Mouse (Mus musculus) embryonic facial prominence, embryonic 11.5 days (tissue): ENCODE data around the gene Clcn7. TPM values are rescaled to one million over a fixed set of nuclear protein-coding genes. Genes with fewer than 3 reads are reported as not detected.
A peak's percentile ranks its signal among the peaks of the same experiment; 100 is the strongest.
"Not testable (repeated sequence)": the region's sequence is repeated elsewhere in the genome, so short reads cannot be mapped to it uniquely, and the experiment has no call there.

ENCODE experiments used
- ATAC-seq: fragments of 200-750 bp; cut with Nextera tagmentation; replicated peaks from 2 replicates; pipeline ENCODE4 v1.8.0; 2017; ENCODE audit warnings: low read depth; ENCODE audit not compliant: insufficient number of reproducible peaks, low FRiP score, low TSS enrichment
- DNase-seq: peaks from one replicate; pipeline ENCODE4 v3.0.0-alpha.2; 2015; ENCODE audit warnings: low spot score
- H3K27ac ChIP-seq: fragments of 300-500 bp; sonication (generic); replicated peaks from 2 replicates; pipeline ENCODE4 v1.5.1; 2014; ENCODE audit warnings: mild to moderate bottlenecking, low read depth, low read length, control low read depth
- H3K27me3 ChIP-seq: fragments of 300-500 bp; sonication (generic); 2 replicates; pipeline ENCODE4 v1.6.1; 2014; ENCODE audit warnings: mild to moderate bottlenecking, low read length, moderate library complexity, mixed read lengths; ENCODE audit not compliant: control insufficient read depth, insufficient read depth
- H3K36me3 ChIP-seq: fragments of 300-500 bp; sonication (generic); replicated peaks from 2 replicates; pipeline ENCODE4 v1.6.1; 2014; ENCODE audit warnings: low read depth, mild to moderate bottlenecking, low read length, moderate library complexity, mixed read lengths; ENCODE audit not compliant: control insufficient read depth, insufficient read depth
- H3K4me1 ChIP-seq: fragments of 300-500 bp; sonication (generic); 2 replicates; pipeline ENCODE4 v1.6.1; 2014; ENCODE audit warnings: low read length, mixed read lengths; ENCODE audit not compliant: control insufficient read depth, insufficient read depth
- H3K4me2 ChIP-seq: fragments of 300-500 bp; sonication (generic); 2 replicates; pipeline ENCODE4 v1.6.1; 2014; ENCODE audit warnings: low read depth, mild to moderate bottlenecking, control low read depth, low read length, moderate library complexity
- H3K4me3 ChIP-seq: fragments of 300-500 bp; sonication (generic); 2 replicates; pipeline ENCODE4 v1.5.1; 2014; ENCODE audit warnings: low read depth, low read length, control low read depth
- H3K9ac ChIP-seq: fragments of 300-500 bp; sonication (generic); replicated peaks from 2 replicates; pipeline ENCODE4 v1.6.1; 2014; ENCODE audit warnings: mild to moderate bottlenecking, control low read depth, low read length
- H3K9me3 ChIP-seq: fragments of 300-500 bp; sonication (generic); replicated peaks from 2 replicates; pipeline ENCODE4 v1.6.1; 2016; ENCODE audit warnings: mild to moderate bottlenecking, low read length, inconsistent platforms, mixed read lengths; ENCODE audit not compliant: control insufficient read depth
- WGBS: fragments of 180-500 bp; shearing (Covaris S2); extraction: QIAGEN DNeasy Blood & Tissue Kit; methylation state at CpG from one replicate; pipeline ENCODE4 v1.1.7; 2014; 5-methylcytosine and 5-hydroxymethylcytosine counted together
- polyA plus RNA-seq: library from polyadenylated mRNA; unstranded; fragments of >200 nt; fragmentation: Nextera tagmentation; extraction: Ambion mirVana; gene quantifications from 2 replicates; pipeline ENCODE4 v1.2.1, GENCODE M21; 2014

Gene Clcn7
- polyA plus RNA-seq, 1 experiment from 2014 or later: 21.6 TPM

GRCm38 (mm10) chr17:25115664-25116432, 17.3 kb upstream of the Clcn7 start, which contains the start of gene Telo2:
Telo2 (minus strand) TSS chr17:25115967.
- WGBS: 6% methylated on average over 40 of the region's 40 CpGs
- no peaks in the 10 kb centered on the region for H3K27me3 ChIP-seq
- H3K4me2 ChIP-seq: peak within 1 kb of the TSS; percentile 87
- DNase-seq: peak; percentile 95
- peak within 1 kb of the TSS; percentile 86 for H3K27ac ChIP-seq
- no peaks in the 10 kb centered on the region for H3K9me3 ChIP-seq
- H3K36me3 ChIP-seq: no peaks in the 10 kb centered on the region
- peak; percentile 91 for ATAC-seq
- peaks cover 3% of the 10 kb centered on the region for H3K4me1 ChIP-seq
- peak within 1 kb of the TSS; percentile 48 for H3K4me3 ChIP-seq
- peak within 1 kb of the TSS; percentile 46 for H3K9ac ChIP-seq

GRCm38 (mm10) chr17:25117263-25117662, 15.9 kb upstream of the Clcn7 start:
- no peaks in the 10 kb centered on the region for H3K27me3 ChIP-seq
- H3K36me3 ChIP-seq: no peaks in the 10 kb centered on the region
- no peak for ATAC-seq
- H3K4me2 ChIP-seq: no peak overlapping the region
- H3K4me3 ChIP-seq: no peak overlapping the region
- no peak overlapping the region for H3K9ac ChIP-seq
- H3K27ac ChIP-seq: no peak overlapping the region
- H3K9me3 ChIP-seq: no peaks in the 10 kb centered on the region
- peaks cover 3% of the 10 kb centered on the region for H3K4me1 ChIP-seq
- 36% methylated on average over 4 of the region's 4 CpGs for WGBS
- no peak for DNase-seq

GRCm38 (mm10) chr17:25120406-25120805, 12.8 kb upstream of the Clcn7 start, which contains the start of gene Ptx4:
Ptx4 (plus strand) TSS chr17:25120760.
- Histone ChIP-seq H3K4me1 (no peaks in the 10 kb centered on the region; the same call in 1 of the 2 replicates), H3K27ac (no peak within 1 kb of the TSS), H3K4me2 (no peak within 1 kb of the TSS), H3K9me3 (no peaks in the 10 kb centered on the region), H3K36me3 (no peaks in the 10 kb centered on the region), H3K9ac (no peak within 1 kb of the TSS), H3K27me3 (no peaks in the 10 kb centered on the region), H3K4me3 (no peak within 1 kb of the TSS)
- ATAC-seq (no peak), DNase-seq (peak; percentile 45)
- 31% methylated on average over 3 of the region's 3 CpGs for WGBS

GRCm38 (mm10) chr17:25123979-25124378, 9.2 kb upstream of the Clcn7 start:
- no peak overlapping the region for H3K9ac ChIP-seq
- H3K4me2 ChIP-seq: no peak overlapping the region
- H3K36me3 ChIP-seq: no peaks in the 10 kb centered on the region
- no peak overlapping the region for H3K4me3 ChIP-seq
- no peaks in the 10 kb centered on the region for H3K9me3 ChIP-seq
- H3K27me3 ChIP-seq: no peaks in the 10 kb centered on the region
- no peak overlapping the region for H3K27ac ChIP-seq
- WGBS: 27% methylated on average over 7 of the region's 7 CpGs
- ATAC-seq: no peak
- DNase-seq: peak; percentile 22
- H3K4me1 ChIP-seq: no peaks in the 10 kb centered on the region

- 59% methylated on average over 3 of the region's 3 CpGs for WGBS
- not testable (repeated sequence) for H3K4me3 ChIP-seq, H3K4me1 ChIP-seq, DNase-seq, H3K9me3 ChIP-seq, H3K9ac ChIP-seq, H3K27ac ChIP-seq, H3K36me3 ChIP-seq, H3K27me3 ChIP-seq, H3K4me2 ChIP-seq, ATAC-seq
Measured at GRCm38 (mm10) chr17:25125442-25126060, 7.6 kb upstream of the Clcn7 start.

GRCm38 (mm10) chr17:25127079-25127478, 6.1 kb upstream of the Clcn7 start:
- 64% methylated on average over 8 of the region's 8 CpGs for WGBS
- no peak overlapping the region for H3K9ac ChIP-seq

GRCm38 (mm10) chr17:25127681-25128080, 5.5 kb upstream of the Clcn7 start:
- Histone ChIP-seq H3K4me1 (no peaks in the 10 kb centered on the region), H3K4me2 (no peak overlapping the region), H3K9me3 (no peaks in the 10 kb centered on the region), H3K36me3 (no peaks in the 10 kb centered on the region), H3K9ac (no peak overlapping the region), H3K27me3 (no peaks in the 10 kb centered on the region), H3K27ac (no peak overlapping the region), H3K4me3 (no peak overlapping the region)
- WGBS: 77% methylated on average over 9 of the region's 9 CpGs
- ATAC-seq (no peak), DNase-seq (no peak)

More at GRCm38 (mm10) chr17:25127079-25127478, 6.1 kb upstream of the Clcn7 start:
- Histone ChIP-seq H3K27me3 (no peaks in the 10 kb centered on the region), H3K27ac (no peak overlapping the region), H3K4me3 (no peak overlapping the region), H3K4me2 (no peak overlapping the region), H3K4me1 (no peaks in the 10 kb centered on the region), H3K36me3 (no peaks in the 10 kb centered on the region), H3K9me3 (no peaks in the 10 kb centered on the region)
- no peak for DNase-seq
- no peak; the same call in 1 of the 2 replicates for ATAC-seq

- Histone ChIP-seq H3K9ac (no peak overlapping the region), H3K4me1 (no peaks in the 10 kb centered on the region), H3K27me3 (no peaks in the 10 kb centered on the region; the same call in 1 of the 2 replicates), H3K36me3 (no peaks in the 10 kb centered on the region), H3K9me3 (no peaks in the 10 kb centered on the region), H3K4me2 (no peak overlapping the region), H3K27ac (no peak overlapping the region), H3K4me3 (no peak overlapping the region)
- WGBS: 79% methylated on average over 1 of the region's 1 CpGs
- DNase-seq (no peak), ATAC-seq (no peak)
Measured at GRCm38 (mm10) chr17:25130060-25130459, 3.1 kb upstream of the Clcn7 start.
